Mouse (Mus musculus): ENCODE results near the gene Rpl23a.
A peak's percentile ranks its signal among the peaks of the same experiment; 100 is the strongest.
"Not testable (repeated sequence)": the region's sequence is repeated elsewhere in the genome, so short reads cannot be mapped to it uniquely, and the experiment has no call there.

Gene Rpl23a

DNA sequence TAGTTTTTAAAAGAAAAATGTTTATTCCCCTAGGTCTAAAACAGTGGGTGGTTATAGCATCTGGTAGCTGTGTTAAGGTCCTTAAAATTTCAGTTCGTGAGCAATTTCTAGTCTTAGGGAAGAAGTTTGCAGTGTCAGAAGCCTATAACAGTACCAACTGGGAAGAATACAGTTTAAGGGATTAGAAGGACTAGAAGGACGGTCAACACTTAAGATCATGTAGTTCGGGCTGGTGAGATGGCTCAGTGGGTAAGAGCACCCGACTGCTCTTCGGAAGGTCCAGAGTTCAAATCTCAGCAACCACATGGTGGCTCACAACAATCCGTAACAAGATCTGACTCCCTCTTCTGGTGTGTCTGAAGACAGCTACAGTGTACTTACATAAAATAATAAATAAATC lies 1.3 kb upstream of the Rpl23a start:
- not testable (repeated sequence) for DNase-seq (ENCODE audit: low spot score in 2 of 2)

DNA sequence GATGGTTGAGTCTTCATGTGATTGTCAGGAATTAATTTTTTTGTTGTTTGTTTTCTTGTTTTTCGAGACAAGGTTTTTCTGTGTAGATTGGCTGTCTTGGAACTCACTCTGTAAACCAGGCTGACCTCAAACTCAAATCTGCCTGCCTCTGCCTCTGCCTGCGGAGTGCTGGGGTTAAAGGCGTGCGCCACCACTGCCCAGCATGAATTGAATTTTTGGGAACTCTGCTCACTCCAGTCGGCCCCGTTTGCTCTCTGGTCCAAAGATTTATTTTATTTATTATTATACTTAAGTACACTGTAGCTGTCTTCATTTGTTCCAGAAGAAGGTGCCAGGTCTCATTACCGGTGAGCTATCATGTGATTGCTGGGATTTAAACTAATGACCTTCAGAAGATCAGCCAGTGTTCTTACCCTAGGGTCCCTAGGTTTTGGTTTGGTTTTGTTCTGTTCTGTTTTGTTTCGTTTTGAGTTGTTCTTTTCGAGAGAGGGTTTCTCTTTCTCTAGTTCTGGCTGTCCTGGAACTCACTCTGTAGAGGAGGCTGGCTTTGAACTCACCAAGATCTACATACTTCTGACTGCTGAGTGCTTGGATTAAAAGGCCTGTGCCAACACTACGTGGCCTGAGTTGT lies 615 bp upstream of the Rpl23a start:
- no peak for DNase-seq (ENCODE audit: low spot score in 2 of 2)

DNA sequence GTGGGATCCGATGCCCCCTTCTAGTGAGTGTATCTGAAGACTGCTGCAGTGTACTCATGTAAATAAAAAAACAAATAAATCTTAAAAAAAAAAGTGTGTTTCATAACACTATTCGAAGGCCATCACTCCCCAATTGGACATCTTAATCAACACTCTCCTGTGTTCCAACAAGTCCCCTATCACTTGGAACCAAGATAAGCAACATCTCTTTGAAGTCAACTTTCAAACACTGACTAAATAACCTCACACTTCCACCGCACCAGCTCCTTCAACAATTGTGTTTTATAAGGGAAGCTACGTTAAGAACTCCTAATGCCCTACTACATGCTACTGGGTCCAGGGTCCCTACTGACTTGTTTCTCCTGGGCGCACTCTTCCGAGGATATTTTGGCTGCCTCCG lies 934 bp downstream of the Rpl23a start:
- DNase-seq (ENCODE audit: low spot score in 2 of 2): no peak

DNA sequence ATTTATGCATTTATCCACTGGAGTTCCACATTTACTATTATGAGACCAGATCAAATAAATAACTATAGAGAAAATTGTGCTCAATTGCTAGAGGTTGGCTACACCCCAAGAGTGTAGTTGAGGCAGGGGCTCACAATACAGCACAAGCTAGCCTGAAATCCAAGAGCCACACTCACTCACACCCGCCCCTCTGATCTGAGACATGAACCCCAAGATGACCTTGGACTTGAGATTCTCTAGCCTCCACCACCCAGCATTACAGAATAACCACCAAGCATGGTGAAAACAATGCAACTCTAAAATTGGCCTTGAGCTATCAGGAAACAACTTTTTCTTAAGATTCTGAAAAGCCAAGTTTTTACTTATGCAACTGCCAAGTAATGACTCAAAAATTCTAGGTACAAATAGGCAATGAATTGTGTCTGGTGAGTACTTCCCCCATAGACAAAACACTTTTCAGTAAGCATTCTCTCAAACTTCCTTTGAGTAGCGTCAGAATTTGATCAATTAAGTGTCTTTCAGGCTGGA lies 1.5 kb downstream of the Rpl23a start:
- no peak for DNase-seq (ENCODE audit: low spot score in 2 of 2)

DNA sequence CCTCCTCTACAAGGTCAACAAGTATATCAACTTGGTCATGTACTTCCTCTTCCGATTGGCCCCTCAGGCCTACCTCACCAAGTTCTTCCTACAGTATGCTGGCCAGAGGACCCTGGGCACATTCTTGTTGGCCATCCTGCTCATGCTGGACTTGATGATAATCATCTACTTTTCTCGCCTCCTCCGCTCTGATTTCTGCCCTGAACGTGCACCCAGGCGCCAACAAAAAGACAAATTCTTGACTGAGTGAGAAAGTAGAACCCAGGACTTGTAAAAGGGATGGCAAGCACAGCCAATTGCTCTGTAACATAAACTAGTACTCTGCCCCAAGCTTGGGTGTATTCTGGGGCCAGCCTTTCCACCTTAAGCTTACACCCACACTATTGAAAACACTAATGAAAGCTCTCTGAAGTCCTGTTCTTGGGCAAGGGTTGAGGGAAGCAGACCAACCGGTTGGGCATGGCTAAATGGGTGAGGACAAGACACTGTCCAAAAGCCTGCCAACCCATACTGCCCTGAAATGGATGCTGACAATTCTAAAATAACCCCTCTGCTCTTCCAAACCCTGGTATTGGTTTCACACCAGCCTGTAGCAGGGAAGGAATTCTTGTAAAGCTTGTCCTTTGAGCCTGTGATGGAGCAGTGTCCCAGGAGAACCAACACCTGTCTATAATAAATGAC lies 3.2 kb downstream of the Rpl23a start:
- no peak for DNase-seq (ENCODE audit: low spot score in 2 of 2)

DNA sequence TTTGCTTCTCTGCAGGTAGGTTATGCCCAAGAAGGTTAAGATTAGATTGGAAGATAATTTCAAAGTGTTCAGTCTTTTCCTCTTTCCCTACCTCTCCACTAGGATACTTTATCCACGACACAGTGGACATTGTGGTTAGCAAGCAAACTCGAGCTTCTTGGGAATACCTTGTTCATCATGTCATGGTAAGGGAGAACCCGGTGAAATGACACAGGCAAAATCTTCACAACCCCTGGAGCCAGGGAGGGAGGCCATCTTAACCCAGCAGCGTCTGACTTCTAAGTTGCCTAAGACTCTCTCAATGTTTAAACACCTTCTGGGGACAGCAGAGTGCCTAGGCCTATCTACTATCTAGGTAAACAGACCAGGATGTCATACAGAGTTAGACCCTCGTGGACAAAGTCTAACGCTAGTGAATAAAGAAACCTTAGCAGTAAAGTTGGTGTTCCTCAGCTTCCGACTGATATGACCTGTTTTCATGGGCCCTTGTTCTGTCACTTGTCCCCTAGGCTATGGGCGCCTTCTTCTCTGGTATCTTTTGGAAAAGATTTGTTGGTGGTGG lies 3.9 kb downstream of the Rpl23a start:
- no peak for DNase-seq (ENCODE audit: low spot score in 2 of 2)

DNA sequence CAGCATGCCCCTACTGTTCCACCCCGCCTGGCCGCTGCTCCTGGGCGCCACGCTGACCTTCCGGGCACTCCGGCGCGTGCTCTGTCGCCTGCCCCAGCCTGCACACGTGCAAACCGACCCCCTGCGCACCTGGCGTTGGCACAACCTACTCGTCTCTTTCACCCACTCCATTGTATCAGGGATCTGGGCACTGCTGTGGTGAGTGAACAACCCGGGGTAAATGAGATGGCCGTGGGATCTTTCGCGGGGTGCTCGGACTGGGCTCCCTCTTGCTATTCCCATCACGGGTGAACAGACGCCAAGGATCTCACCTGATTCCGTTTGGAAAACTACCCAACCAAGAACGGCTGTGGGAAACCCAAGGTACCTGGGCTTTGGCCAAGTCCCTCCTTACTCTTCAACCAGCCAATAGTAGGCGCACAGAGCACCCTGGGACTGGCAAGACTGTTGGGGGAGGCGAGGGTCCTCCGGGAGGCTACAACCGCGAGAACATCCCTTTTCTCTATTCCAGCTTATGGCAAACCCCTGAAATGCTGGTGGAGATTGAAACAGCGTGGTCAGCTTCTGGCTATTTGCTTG lies 4.4 kb downstream of the Rpl23a start:
- peak in 1 of 2 experiments; percentile 45 for DNase-seq (ENCODE audit: low spot score in 2 of 2)

DNA sequence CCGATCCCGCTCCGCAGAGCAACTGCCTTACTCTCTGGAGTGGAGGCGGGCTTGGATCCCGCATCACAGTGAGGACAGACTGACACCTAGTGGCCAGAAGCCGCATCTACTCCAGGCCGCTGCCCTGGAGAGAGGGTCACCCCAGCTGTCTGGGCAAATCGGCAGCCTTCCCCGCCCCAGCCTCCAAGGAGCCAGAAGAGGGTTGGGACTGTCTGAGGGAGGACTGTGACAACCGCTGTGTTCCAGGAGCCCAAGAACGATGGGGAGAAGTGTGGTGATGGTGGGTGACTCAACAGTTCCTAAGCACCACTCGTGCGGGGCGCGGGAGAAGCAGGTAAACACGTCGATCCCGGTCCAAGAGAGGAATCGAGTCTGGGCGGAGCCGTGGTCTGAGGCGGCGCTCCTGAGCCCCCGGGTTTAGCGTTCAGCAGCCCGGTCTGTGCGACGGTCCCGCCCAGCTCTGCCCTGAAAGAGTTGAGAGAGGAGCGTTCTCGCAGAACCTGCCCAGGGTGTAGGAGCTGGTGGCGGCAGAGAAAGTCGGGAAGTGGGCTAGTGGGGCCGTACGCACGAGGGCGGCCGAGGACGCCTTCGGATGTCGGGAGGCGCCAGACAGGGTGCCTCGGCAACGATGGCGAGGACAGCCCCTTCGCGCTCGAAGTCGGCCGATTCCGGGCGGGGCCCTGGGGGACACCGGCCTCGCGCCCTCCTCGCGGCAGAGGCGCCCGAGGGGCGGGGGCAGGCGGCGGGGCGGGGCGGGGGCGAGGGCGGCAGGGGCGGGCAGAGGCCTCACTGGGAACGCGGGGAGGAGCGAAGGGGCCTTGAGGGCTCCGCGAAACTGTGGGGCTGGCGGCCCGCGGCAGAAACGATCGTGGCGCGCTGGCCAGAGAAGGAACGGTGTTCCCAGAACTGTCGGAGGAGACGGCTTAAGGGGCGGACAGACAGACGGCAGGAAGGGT lies 5.2 kb downstream of the Rpl23a start:
- DNase-seq (ENCODE audit: low spot score in 2 of 2): peak; percentile 90 to 95

DNA sequence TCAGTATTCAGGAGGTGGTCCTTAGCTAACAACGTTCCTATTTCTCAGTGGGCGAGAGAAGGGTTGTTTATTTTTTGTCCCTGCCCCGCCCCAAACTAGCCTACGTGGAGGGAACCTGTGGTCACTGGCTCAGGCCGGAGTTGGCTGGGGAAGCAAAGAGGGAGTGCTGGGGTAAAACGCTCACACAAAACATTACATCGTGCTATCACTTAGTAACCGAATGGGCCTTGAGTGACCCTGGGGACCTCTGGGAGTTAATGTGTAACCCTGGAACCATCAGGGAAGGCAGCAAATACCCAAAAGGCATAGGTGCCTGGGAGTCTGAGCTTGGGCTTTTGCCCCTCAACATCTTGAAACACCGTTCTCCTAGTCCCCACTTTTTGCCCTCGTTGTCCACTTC lies 5.9 kb downstream of the Rpl23a start:
- no peak for DNase-seq (ENCODE audit: low spot score in 2 of 2)

DNA sequence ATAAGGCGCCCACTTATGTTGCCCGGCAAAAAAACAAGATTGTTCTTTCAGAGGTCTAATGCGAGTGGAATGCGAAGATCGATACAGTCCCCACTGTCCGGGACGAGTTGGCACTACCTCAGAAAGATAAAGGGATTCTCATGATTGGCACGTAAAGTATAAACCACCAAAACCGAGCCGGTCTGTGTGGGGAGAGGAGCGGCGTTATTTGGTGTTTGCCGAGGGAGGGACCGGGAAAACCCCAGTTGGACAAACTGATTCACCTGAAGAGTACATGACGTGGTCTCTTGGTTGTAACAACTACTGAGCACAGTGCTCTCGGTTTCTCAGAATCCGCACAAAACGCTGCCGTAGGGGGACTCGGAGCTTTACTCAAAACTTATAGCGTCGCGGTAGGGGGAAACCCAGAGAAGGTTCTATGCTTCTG lies 6.5 kb downstream of the Rpl23a start:
- no peak for DNase-seq (ENCODE audit: low spot score in 2 of 2)

DNA sequence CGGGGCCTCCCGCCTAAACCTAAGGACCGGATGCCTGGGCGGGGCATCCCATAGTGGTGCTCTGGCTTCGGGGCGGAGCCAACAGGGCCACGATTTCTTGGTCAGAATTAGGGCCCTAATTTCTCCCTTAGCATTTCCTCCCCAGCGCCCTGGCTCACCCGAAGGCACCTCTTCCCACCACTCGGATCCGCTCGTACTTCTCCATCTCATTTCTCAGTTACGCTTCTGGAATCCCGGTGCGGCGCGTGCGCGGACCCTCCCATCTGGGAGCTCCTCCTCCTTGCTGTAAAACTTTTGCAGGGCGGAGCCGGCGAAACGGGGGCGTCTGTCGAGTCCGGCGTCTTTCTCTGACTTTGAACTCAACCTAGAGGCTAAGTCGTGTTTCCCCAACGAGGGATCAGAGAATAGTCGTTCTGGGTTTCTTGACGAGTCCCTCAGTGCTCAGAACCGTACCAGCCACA lies 7.0 kb downstream of the Rpl23a start, which contains the start of the genes Nek8 and Tlcd1:
TSS of gene Nek8 (minus strand) at position 274 of the 461 bp plus-strand sequence.
TSS of gene Tlcd1 (plus strand) at position 310 of the 461 bp plus-strand sequence.
- DNase-seq (ENCODE audit: low spot score in 2 of 2): peak; percentile 72 to 79

DNA sequence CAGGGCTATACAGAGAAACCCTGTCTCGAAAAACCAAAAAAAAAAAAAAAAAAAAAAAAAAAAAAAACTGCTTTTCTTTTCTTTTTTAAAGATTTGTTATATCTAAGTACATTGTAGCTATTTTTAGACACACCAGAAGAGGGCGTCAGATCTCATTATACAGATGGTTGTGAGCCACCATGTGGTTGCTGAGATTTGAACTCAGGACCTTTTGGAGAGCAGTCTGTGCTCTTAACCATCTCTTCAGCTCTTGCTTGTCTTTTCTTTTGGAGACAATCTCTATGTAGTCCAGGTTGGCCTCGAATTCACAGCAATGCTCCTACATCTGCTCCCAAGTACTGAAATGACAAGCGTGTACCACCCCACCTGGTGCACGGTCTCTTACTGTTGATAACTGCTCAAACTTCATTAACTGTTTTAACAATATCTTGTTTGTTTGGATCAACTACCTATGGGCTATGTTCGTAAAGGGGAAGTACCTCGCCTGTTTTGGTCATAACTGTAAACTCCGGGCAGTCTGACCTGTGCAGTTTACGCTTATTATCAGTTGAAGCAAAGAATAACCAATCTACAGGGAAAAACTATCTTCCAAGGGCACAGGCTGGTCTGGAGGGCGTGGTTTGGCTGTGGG lies 7.5 kb downstream of the Rpl23a start:
- no peak for DNase-seq (ENCODE audit: low spot score in 2 of 2)

DNA sequence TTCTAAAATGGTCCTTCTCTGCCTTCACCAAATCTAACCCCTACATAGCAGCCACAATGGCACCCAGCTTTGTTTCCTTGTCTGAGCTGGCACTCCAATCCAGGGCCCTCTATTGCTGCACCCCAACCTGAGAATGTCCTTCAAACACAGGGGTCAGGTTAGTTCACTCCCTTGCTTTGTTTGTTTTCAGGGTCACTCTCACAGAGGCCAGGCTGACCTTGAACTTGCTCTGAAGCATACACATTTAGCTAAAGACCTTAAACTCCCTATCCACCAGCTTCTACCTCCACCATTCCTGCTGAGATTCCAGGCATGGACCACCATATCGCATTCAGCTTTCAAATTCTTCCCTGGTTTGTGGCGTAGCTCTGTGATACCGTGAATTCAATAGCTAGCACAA lies 8.9 kb downstream of the Rpl23a start:
- DNase-seq (ENCODE audit: low spot score in 2 of 2): no peak

DNA sequence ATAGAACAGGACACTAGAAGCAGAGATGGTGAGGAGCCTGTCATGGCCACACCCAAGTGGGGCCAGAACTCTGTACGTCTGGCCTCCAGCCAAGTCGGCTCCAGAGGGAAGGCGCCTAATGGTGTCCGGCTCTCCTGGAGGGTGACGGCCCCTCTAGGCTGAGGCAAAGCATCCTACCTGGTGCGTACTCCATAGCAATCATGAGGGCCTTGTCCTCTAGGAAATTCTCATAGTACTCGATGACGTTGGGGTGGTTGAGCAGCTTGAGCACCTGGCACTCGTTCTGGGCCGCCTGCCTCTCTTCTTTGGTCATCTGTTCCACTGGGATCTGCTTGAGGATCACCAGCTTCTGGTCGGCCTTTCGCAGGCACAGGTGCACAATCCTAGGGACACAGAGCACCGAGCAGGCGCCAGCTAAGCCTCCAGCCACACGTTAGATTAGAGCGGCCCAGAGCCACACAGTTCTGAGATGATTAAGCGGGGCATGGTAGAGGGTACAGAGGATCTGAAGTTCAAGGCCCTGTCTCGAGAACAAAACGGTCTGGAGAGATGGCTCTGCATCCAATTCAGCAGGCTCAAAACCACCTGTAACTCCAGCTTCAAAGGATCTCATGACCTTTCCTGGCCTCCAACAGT lies 10.5 kb downstream of the Rpl23a start:
- no peak for DNase-seq (ENCODE audit: low spot score in 2 of 2)

DNA sequence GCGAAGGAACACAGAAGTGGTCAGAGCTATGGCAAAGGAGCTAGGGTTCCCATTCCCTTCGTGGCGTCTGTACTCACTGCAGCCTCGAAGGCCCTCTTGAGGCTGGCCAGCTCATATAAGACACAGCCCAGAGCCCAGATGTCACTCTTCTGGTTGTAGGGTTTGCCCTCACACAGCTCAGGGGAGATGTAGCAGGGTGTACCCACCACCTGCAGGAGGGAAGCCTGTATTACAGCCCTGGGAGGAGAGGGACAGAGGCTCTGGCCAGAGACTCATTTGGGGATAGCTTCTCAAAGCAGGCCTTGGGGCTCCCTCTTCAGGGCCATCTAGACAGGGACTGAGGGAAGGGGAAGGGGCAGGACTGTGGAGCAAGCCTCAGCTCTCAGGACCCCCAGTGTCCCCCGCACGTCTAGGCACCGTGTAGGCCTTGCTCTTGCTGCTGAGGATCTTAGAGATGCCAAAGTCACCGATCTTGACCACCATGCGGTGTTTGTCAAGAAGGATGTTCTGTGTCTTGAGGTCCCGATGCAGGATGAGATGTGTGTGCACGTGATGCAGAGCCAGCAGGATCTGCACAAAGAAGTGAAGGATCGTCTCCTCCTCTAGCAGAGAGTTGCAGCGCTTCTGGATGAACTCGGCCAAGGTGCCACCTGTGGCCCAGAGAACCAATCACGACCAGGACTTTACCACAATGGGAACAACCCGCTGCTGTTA lies 11.2 kb downstream of the Rpl23a start:
- DNase-seq (ENCODE audit: low spot score in 2 of 2): no peak

DNA sequence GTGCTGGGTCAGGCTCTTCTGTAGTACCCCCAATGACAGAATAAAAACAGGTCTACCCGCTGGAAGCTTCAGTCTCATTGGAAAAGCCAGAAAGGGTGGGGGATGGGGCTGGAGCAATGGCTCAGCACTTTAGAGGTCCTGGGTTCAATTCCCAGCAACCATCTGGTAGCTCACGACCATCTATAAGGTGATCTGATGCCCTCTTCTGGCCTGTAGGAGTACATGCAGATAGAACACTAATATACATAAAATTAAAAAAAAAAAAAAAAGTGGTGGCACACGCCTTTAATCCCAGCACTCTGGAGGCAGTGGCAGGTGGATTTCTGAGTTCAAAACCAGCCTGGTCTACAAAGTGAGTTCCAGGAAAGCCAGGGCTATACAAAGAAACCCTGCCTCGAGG lies 12.1 kb downstream of the Rpl23a start:
- DNase-seq (ENCODE audit: low spot score in 2 of 2): no peak

DNA sequence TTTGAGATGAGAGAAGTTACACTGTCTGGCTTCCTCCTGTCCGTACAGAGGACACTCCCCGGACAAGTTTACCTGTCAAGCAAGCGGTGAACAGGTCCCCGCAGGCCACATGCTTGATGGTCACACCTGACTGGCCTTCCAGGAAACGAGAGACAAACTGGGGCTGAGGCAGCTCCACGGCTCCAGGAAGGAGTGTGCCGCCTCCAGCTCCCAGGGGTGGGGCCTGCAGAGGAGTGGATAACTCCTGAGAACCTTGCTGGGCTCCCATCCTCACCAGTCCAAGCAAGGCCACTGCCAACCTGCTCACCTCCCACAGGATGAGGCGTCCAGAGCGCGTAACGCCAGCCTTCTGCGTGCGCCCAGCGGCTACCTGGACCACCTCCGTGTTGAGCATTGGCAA lies 13.1 kb downstream of the Rpl23a start:
- no peak for DNase-seq (ENCODE audit: low spot score in 2 of 2)

DNA sequence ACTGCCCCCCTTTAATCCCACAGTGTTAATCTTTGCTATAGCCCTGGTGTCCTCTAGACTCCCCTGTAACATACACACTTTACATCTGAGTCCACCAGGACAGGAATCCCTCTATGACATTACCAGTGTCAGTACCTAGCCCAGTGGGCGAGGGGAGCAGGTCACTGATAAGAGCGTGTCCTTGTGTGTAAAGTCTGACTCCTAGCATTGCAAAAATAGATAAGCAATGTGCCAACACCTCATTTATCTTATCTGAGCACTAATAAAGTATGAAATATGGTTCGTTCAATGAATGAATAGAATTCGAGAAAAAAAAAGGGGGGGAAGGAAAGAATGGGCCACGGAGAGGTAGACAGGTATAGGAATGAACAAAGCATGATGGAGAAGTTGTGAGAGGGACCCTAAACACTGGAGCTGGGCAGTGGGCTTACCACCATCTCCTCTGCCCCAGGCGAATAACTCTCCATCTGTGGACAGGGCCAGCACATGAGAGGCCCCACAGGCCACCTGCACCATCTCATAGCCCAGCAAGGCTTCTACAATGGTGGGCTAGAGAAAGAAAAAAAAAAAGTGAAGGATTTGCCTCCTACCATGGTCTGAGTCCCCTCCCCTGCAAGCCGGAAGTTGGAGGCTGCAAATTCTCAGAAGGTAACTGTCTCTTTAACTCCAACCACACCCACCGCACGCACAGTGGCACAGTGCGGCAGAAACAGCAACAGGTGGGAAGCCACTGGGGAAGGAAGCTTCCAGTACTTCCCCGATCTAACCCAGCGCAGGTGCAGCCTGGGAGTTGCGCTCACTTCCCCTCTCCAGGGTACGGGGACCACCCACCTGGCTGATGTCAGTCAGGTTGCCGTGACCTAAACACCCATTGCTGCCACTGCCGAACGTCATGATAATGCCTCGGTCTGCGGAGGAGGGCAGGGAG lies 14.6 kb downstream of the Rpl23a start:
- no peak for DNase-seq (ENCODE audit: low spot score in 2 of 2)
